ENCODE assay signal across 8 mouse cellular contexts in the genomic region with DNA sequence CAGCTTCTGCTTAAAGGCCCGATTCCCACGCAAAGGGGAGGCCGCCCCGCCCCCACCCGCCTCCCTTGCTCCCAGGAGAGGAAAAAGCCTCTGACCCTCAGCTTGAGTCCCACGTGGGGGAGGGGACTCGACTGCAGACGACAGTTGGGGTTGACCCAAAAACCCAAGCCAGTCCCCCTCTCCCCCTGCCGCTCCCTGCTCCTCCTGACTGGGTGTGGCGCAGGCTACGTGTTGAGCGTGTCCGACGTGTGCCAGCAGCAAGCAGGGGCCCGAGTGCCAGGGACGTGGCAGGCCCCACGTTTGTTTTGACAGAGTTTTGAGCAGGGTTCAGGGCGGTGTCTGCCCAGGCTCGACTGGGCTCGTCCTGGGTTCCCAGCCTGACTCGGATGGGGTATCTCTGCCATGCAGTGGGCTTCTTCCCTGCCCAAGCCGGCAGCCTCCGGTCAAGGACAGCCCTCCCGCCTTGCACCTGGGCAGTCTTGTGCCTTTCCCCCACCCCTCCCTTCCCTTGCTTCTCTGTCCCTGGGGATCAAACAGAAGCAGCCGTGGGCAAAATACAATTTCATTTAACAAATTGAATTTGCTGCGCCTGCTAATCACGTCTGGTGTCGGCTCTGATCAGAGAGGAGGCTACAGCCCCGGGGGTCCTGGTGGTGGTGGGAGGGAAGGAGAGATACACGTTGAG. TPM values are rescaled to one million over a fixed set of nuclear protein-coding genes. Genes with fewer than 3 reads are reported as not detected.
DNase-seq lines count a peak whose midpoint lies in the region; ATAC-seq and TF ChIP-seq lines count a peak whose summit lies in the region.

No protein-coding gene starts in this region.

- H3K4me1 ChIP-seq in heart, adult 2 months (ENCODE audit: control insufficient read depth, insufficient read depth, low read length) = peaks cover 8% of the 10 kb centered on the region; the same call in 1 of the 2 replicates
- H3K4me1 ChIP-seq in midbrain, embryonic 13.5 days (replicated peaks) = peaks cover 72% of the 10 kb centered on the region

- no peaks in the 10 kb centered on the region for H3K9me3 ChIP-seq in midbrain, embryonic 13.5 days

- 21% methylated on average over 30 of the region's 30 CpGs for WGBS in heart, adult 2 months
- 6% methylated on average over 30 of the region's 30 CpGs for WGBS in midbrain, embryonic 13.5 days

- intact Hi-C loops in heart, adult 2 months (cut with DNase I) = no loop called here

- H3K9ac ChIP-seq in heart, adult 2 months (ENCODE audit: low read depth, low read length) = peak overlapping the region; percentile 53
- no peak overlapping the region; the same call in 1 of the 2 replicates for H3K9ac ChIP-seq in midbrain, embryonic 13.5 days (replicated peaks)

- TF ChIP-seq EP300 in heart, adult 2 months (IDR thresholded peaks at IDR 0.05; ENCODE audit: insufficient read depth, low read depth, low read length) = 0 out of 2 replicates have a peak, but pooled peaks have one; percentile 13

- TF ChIP-seq CTCF in heart, adult 2 months (IDR thresholded peaks at IDR 0.05) = no peak

- no peak for TF ChIP-seq POLR2A in heart, adult 2 months (IDR thresholded peaks at IDR 0.05; ENCODE audit: insufficient read depth, low read depth, low read length)

- H3K27ac ChIP-seq in heart, adult 2 months = peak overlapping the region; percentile 63
- no peak overlapping the region for H3K27ac ChIP-seq in midbrain, embryonic 13.5 days

- no peaks in the 10 kb centered on the region for H3K27me3 ChIP-seq in heart, adult 2 months (ENCODE audit: control insufficient read depth, insufficient read depth, low read length)
- peaks cover 54% of the 10 kb centered on the region for H3K27me3 ChIP-seq in midbrain, embryonic 13.5 days

- DNase-seq in gastrocnemius, postnatal 25 days = peak; percentile 65
- no peak for DNase-seq in gastrocnemius, postnatal 10 days
- DNase-seq in heart, adult 2 months = peak; percentile 64
- DNase-seq in kidney, postnatal 10 days = peak; percentile 82
- no peak for DNase-seq in cerebellum, postnatal 14 days
- no peak for DNase-seq in right cerebral cortex, postnatal 4 days
- no peak for DNase-seq in natural killer cell, adult 2 months (ENCODE audit: low spot score in 2 of 2)

- H3K4me2 ChIP-seq in midbrain, embryonic 13.5 days (replicated peaks) = peak overlapping the region; percentile 42

- H3K79me2 ChIP-seq in heart, adult 2 months (replicated peaks; ENCODE audit: control insufficient read depth, insufficient read depth, low read length) = no peaks in the 10 kb centered on the region

- peak overlapping the region; percentile 13; the same call in 1 of the 2 replicates for H3K4me3 ChIP-seq in heart, adult 2 months
- no peak overlapping the region for H3K4me3 ChIP-seq in midbrain, embryonic 13.5 days (replicated peaks)

- no peak for ATAC-seq in midbrain, embryonic 13.5 days

- H3K36me3 ChIP-seq in heart, adult 2 months (ENCODE audit: control insufficient read depth, insufficient read depth, low read length) = no peaks in the 10 kb centered on the region
- peaks cover 22% of the 10 kb centered on the region for H3K36me3 ChIP-seq in midbrain, embryonic 13.5 days

RNA-seq across cellular contexts. Expression of a gene that starts 2.0 kb away (rescaled TPM):
- total RNA-seq in gastrocnemius, postnatal 25 days (2021) = 10 to 100 TPM; 11.4 to 15.1 TPM
- 10 to 100 TPM; 20.5 to 24.2 TPM for total RNA-seq in gastrocnemius, postnatal 10 days (2021)
- 10 to 100 TPM; 20.1 to 27.9 TPM for total RNA-seq in heart, adult 2 months (2021)
- polyA plus RNA-seq in heart, adult 2 months (2012; rRNA removed) = 45.1 and 64.4 TPM in 2 replicates
- polyA plus RNA-seq in midbrain, embryonic 13.5 days (2015; fragmentation: Nextera tagmentation; extraction: Ambion mirVana) = 11.5 and 13.8 TPM in 2 replicates

RNA-seq across cellular contexts. Expression of a gene that starts 5.5 kb away (rescaled TPM):
- 10 to 100 TPM; 24.9 to 26.6 TPM for total RNA-seq in gastrocnemius, postnatal 25 days (2021)
- 10 to 100 TPM; 30.5 to 33.4 TPM for total RNA-seq in gastrocnemius, postnatal 10 days (2021)
- 10 to 100 TPM; 42.6 to 43.4 TPM for total RNA-seq in heart, adult 2 months (2021)
- polyA plus RNA-seq in heart, adult 2 months (2012; rRNA removed) = 60.9 and 67.0 TPM in 2 replicates
- 54.3 and 56.2 TPM in 2 replicates for polyA plus RNA-seq in midbrain, embryonic 13.5 days (2015; fragmentation: Nextera tagmentation; extraction: Ambion mirVana)

RNA-seq across cellular contexts. Expression of a gene that starts 15.2 kb away (rescaled TPM):
- total RNA-seq in gastrocnemius, postnatal 25 days (2021) = 100 to 1,000 TPM; 308 to 367 TPM
- total RNA-seq in gastrocnemius, postnatal 10 days (2021) = 100 to 1,000 TPM; 272 to 307 TPM
- total RNA-seq in heart, adult 2 months (2021) = 1 to 10 TPM in 1 of 2 experiments, under 1 TPM in 1; 0.21 to 1.2 TPM
- polyA plus RNA-seq in heart, adult 2 months (2012; rRNA removed) = 0.86 and 1.7 TPM in 2 replicates
- polyA plus RNA-seq in midbrain, embryonic 13.5 days (2015; fragmentation: Nextera tagmentation; extraction: Ambion mirVana) = 1.6 and 2.3 TPM in 2 replicates

RNA-seq across cellular contexts. Expression of a gene that starts 17.6 kb away (rescaled TPM):
- under 1 TPM; 0.26 to 0.32 TPM for total RNA-seq in gastrocnemius, postnatal 25 days (2021)
- 1 to 10 TPM; 1.6 to 1.9 TPM for total RNA-seq in gastrocnemius, postnatal 10 days (2021)
- total RNA-seq in heart, adult 2 months (2021) = under 1 TPM; 0.34 to 0.68 TPM
- 0.39 and 0.41 TPM in 2 replicates for polyA plus RNA-seq in heart, adult 2 months (2012; rRNA removed)
- polyA plus RNA-seq in midbrain, embryonic 13.5 days (2015; fragmentation: Nextera tagmentation; extraction: Ambion mirVana) = 78.8 and 83.9 TPM in 2 replicates

Comparison
In these comparisons a context has a peak if more than half of its experiments do, and no peak if none do; other contexts are left out.
1. DNase-seq: peak in gastrocnemius, postnatal 25 days (single experiment), heart, adult 2 months (2 of 2) and kidney, postnatal 10 days (single experiment); none in gastrocnemius, postnatal 10 days (single experiment), cerebellum, postnatal 14 days (0 of 2), right cerebral cortex, postnatal 4 days (single experiment) and natural killer cell, adult 2 months (0 of 2).
2. RNA of a gene that starts 15.2 kb away (total RNA-seq): 308 to 367 TPM in gastrocnemius, postnatal 25 days and 272 to 307 TPM in gastrocnemius, postnatal 10 days; 0.21 to 1.2 TPM in heart, adult 2 months; every median in the first group is over 100 times any median in the second.